Mouse (Mus musculus) midbrain, embryonic 10.5 days (tissue): ENCODE results near the gene Orm2. TPM values are rescaled to one million over a fixed set of nuclear protein-coding genes. Genes with fewer than 3 reads are reported as not detected.

Experiments used
- DNase-seq: peaks from one replicate; pipeline ENCODE4 v3.0.0-alpha.2; 2017; ENCODE audit warnings: low spot score
- H3K27ac ChIP-seq: fragments of 300-500 bp; sonication (generic); replicated peaks from 2 replicates; pipeline ENCODE4 v1.5.1; 2016; ENCODE audit warnings: mild to moderate bottlenecking
- H3K27me3 ChIP-seq: fragments of 300-500 bp; sonication (generic); 2 replicates; pipeline ENCODE4 v1.6.1; 2016; ENCODE audit warnings: low read depth, mild to moderate bottlenecking; ENCODE audit not compliant: poor library complexity, severe bottlenecking
- H3K36me3 ChIP-seq: fragments of 300-500 bp; sonication (generic); 2 replicates; pipeline ENCODE4 v1.6.1; 2016; ENCODE audit warnings: mild to moderate bottlenecking, moderate library complexity
- H3K4me1 ChIP-seq: fragments of 300-500 bp; sonication (generic); 2 replicates; pipeline ENCODE4 v1.6.1; 2016
- H3K4me3 ChIP-seq: fragments of 300-500 bp; sonication (generic); 2 replicates; pipeline ENCODE4 v1.5.1; 2016; ENCODE audit warnings: mild to moderate bottlenecking, moderate library complexity
- H3K9me3 ChIP-seq: fragments of 300-500 bp; sonication (generic); replicated peaks from 2 replicates; pipeline ENCODE4 v1.6.1; 2016; ENCODE audit warnings: mild to moderate bottlenecking
- WGBS: fragments of 180-500 bp; shearing (Covaris S2); methylation state at CpG from one replicate; pipeline ENCODE4 v1.1.7; 2016; 5-methylcytosine and 5-hydroxymethylcytosine counted together
- polyA plus RNA-seq: library from polyadenylated mRNA; unstranded; fragments of >200 nt; fragmentation: Nextera tagmentation; extraction: Ambion mirVana; gene quantifications from 2 replicates; pipeline ENCODE4 v1.2.1, GENCODE M21; 2016

The Orm2 gene
- polyA plus RNA-seq, 1 experiment from 2014 or later, result not detected

DNA sequence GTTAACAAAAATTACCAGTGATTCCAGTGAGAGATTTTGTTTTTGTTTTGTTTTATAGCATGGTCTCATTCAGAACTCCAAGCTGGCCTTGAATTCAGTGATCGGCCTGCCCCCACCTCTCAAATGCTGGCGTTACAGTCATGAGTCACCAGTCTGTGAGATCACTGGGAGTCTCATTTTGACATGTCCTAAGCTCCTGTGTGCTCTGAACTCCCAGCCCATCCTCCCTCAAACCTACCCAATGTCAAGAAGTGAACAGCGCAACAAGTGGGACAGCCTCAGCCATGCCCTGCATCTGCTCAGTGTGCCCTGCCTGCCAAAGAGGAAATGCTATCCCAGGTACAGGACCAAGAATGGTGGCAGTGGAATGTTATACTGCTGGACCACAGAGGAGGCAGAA is 23.0 kb downstream of the Orm2 start:
- peaks cover 36% of the 10 kb centered on the region for H3K4me1 ChIP-seq
- no peak overlapping the region for H3K4me3 ChIP-seq
- 0 out of 2 replicates have a peak, but pooled peaks cover 9% of the 10 kb centered on the region for H3K27me3 ChIP-seq
- DNase-seq, result no peak
- WGBS, result 89% methylated on average over 3 of the region's 3 CpGs
- H3K36me3 ChIP-seq, result peaks cover 68% of the 10 kb centered on the region
- H3K9me3 ChIP-seq, result no peaks in the 10 kb centered on the region
- H3K27ac ChIP-seq, result no peak overlapping the region

DNA sequence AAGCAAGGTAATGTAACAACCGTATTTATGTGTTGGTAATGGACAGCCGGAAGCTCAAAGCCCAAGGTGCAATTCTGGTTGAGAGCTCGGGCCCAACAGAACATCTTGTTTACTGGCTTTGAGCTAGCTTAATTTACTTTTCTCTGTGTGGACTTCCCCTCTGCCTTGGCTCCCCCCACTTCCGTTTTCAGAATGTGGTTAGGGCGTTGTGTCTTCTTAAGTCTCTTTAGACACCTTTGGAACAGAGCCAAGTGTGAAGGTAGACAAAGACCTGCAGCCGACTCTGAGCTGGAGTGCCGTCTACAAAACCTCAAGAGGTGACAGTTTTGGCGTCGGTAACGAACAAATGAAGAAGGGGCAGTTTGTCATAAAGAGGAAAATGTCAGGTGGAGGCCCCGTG is 23.5 kb downstream of the Orm2 start:
- Histone ChIP-seq H3K4me3 (no peak overlapping the region), H3K4me1 (peaks cover 41% of the 10 kb centered on the region), H3K27me3 (0 out of 2 replicates have a peak, but pooled peaks cover 10% of the 10 kb centered on the region), H3K9me3 (no peaks in the 10 kb centered on the region), H3K36me3 (peaks cover 63% of the 10 kb centered on the region), H3K27ac (no peak overlapping the region)
- no peak for DNase-seq
- 92% methylated on average over 11 of the region's 11 CpGs for WGBS

DNA sequence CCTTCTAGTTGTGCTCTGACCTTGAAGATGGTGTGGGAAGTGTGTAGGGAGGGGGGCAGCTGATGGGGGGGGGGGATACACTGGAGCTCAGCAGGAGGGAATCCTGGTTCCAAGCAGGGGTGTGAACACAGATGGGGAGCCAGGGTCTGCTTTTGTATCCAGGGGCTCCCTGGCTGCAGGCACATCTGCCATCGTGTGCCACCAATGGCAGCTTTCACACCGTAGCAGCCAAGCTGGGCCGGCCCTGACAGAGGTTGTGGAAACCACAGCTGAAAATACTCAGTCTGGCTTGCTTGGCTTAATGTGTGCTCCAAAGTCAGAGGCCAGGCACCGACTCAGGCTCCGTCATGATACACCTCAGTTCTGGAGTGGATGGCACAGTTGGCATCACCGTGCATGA is 25.8 kb downstream of the Orm2 start:
- DNase-seq, result no peak
- Histone ChIP-seq H3K36me3 (peaks cover 59% of the 10 kb centered on the region), H3K27ac (peak overlapping the region; percentile 90), H3K9me3 (no peaks in the 10 kb centered on the region), H3K27me3 (0 out of 2 replicates have a peak, but pooled peaks cover 18% of the 10 kb centered on the region), H3K4me3 (no peak overlapping the region), H3K4me1 (peaks cover 55% of the 10 kb centered on the region)
- 84% methylated on average over 6 of the region's 6 CpGs for WGBS

DNA sequence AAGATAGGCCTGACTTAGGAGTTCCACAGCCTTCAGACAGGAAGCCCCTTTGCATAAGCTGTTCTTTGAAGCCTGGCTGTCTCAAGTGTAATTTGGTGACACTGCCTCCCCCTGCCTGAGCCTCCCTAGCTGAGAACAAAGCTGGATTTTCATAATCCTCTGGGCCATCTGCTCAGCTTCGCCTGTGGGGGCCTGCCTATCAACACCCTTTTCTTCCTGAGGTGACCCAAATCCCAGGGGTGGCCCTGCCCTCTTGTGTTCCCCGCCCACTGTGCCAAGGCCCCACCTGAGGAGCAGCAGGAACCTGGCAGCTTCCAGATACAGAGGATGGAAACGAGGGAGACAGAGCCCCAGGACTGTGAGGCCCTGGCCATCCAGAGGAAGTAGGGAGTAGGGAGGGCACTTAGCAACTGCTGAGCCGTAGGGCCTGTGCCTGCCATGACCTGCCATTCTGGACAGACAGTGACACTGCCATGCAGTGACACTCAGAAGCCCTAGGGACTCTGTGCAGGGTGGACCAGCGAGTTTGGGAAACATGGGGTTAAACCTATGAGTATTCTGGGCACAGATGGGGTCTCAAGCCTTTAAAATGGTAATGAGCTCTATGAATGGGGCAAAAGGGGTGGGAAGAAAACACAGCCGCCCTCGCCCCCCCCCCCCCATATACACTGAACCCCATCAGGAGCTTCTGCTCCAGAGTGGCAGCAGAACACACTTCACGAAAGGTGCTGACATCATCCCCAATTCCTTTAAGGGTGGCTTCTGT is 27.1 kb downstream of the Orm2 start:
- H3K36me3 ChIP-seq, result peaks cover 59% of the 10 kb centered on the region
- peaks cover 55% of the 10 kb centered on the region for H3K4me1 ChIP-seq
- H3K27ac ChIP-seq, result peak overlapping the region; percentile 90
- peak; percentile 76 for DNase-seq
- H3K27me3 ChIP-seq, result 0 out of 2 replicates have a peak, but pooled peaks cover 18% of the 10 kb centered on the region
- no peaks in the 10 kb centered on the region for H3K9me3 ChIP-seq
- H3K4me3 ChIP-seq, result peak overlapping the region; percentile 28; the same call in 1 of the 2 replicates
- WGBS, result 19% methylated on average over 8 of the region's 8 CpGs

DNA sequence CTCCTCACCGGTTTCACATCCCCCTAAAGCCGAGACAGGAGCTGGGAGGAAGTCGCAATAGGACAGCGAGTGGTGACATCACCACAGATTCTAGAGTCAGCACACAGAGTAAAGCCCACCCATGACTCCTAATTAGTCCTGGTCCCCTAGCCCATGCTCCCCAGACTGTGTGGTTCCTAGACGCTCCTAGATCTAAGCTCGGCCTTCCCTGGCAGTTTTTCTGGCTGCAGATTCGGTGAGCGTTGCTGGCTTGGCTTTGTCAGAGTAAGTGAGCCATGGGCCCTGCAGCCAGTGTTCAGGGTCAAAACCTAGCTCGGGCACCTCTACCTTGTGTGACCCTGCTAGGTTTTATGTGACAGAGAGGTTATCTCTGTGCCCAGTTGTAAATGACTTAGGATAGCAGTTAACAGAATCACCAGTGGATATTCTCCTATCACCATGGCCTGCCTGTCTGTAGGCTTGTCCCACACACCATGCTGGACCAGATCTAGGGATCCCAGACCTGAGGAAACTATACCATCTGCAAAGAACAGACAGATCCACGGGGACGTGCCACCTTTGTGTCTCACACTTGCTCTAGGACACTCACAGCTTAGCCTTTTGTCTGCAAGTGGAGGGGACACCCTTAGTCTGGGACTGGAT is 27.8 kb downstream of the Orm2 start:
- WGBS, result 53% methylated on average over 11 of the region's 11 CpGs
- 0 out of 2 replicates have a peak, but pooled peaks cover 18% of the 10 kb centered on the region for H3K27me3 ChIP-seq
- no peak overlapping the region for H3K4me3 ChIP-seq
- peaks cover 64% of the 10 kb centered on the region for H3K36me3 ChIP-seq
- H3K27ac ChIP-seq, result peak overlapping the region; percentile 90
- no peak for DNase-seq
- H3K4me1 ChIP-seq, result peaks cover 55% of the 10 kb centered on the region
- no peaks in the 10 kb centered on the region for H3K9me3 ChIP-seq

DNA sequence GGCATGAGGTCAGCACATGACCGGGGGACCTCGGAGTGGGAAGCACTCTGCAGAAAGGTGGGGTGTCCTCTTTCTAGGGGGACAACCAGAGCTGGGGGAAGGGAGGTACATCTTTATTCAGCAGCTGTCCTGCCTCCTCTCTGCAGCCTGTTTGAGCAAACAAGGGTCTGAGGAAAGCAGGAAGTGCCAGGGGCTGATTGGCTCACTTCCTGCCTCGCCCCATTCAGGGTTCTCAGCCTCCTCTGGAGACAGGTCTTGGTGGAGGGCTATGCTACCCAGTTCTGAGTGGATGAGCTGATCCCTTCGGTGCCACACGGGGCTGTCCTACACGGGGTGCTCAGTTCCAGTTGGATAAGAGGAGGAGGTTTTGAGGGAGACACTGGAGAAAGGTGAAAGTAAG is 29.1 kb downstream of the Orm2 start:
- 88% methylated on average over 6 of the region's 6 CpGs for WGBS
- Histone ChIP-seq H3K9me3 (no peaks in the 10 kb centered on the region), H3K27ac (peak overlapping the region; percentile 90), H3K4me1 (peaks cover 55% of the 10 kb centered on the region), H3K4me3 (no peak overlapping the region), H3K36me3 (peaks cover 64% of the 10 kb centered on the region), H3K27me3 (0 out of 2 replicates have a peak, but pooled peaks cover 18% of the 10 kb centered on the region)
- no peak for DNase-seq

DNA sequence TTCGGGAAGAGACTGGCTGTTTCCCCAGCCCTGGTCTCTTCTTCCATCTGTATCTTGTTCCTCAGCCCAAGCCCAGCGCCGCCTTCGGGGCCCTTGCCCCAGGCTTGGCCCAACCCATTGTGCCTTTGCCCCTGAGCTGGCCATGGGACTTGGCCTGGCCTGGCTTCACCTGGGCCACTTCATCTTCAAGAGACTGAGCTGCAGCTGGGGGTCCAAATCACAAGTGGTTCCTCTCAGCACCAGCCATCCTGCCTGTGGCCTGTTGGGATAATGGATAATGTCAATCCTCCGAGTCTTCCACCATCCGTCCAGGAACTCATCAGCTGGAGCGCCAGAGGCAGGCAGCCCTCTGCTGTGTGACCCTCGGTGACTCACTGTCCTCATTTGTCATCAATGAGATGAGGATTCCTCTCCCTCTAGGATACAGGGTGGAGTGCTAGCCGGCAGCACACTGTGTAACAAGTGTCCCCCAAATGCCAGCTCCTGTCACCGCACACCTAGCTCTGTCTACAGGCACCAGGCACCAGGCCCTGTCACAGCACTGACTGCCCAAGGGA is 35.8 kb downstream of the Orm2 start:
- WGBS, result 91% methylated on average over 10 of the region's 10 CpGs
- no peaks in the 10 kb centered on the region for H3K9me3 ChIP-seq
- no peak overlapping the region for H3K4me3 ChIP-seq
- DNase-seq, result no peak
- peak overlapping the region; percentile 43; the same call in 1 of the 2 replicates for H3K27ac ChIP-seq
- H3K36me3 ChIP-seq, result peaks cover 45% of the 10 kb centered on the region
- H3K27me3 ChIP-seq, result no peaks in the 10 kb centered on the region
- H3K4me1 ChIP-seq, result peaks cover 38% of the 10 kb centered on the region

DNA sequence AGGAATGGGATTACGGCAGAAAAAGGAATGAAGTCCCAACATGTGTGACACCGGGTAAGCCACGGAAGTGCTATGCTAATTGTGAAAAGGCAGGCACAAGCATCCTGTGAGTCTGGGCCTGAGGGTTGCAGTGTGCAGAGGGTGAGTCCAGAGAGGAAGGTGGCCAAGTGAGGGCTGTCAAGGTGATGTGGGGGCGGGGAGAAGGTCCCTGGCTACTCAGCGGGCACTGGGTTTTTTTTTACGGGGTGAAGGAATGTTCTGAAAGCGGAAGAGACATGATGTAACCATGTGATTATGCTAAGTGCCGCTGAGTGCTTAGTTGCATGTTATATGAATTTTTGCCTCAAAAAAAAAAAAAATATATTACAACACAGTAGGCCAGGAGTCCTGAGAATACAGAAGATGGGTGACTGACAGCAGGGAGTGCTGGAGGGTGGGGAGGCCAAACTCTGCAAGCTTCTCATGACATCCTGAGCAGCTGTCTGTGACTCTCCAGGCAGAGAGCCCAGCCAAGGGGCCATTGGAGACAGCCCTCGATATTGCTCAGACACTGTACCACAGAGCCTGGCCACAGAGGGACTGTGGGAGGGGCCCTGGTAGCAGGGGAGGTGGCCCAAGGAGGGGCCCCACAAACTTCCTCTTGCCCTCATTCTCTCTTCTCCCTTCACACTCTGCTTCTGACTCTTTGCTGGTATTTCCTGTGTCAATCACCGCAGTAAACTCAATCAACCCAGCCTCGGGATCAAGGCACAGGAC is 36.8 kb downstream of the Orm2 start:
- Histone ChIP-seq H3K36me3 (peaks cover 35% of the 10 kb centered on the region), H3K27me3 (no peaks in the 10 kb centered on the region), H3K9me3 (no peaks in the 10 kb centered on the region), H3K4me3 (no peak overlapping the region), H3K4me1 (peaks cover 48% of the 10 kb centered on the region), H3K27ac (peak overlapping the region; percentile 73)
- DNase-seq, result no peak
- WGBS, result 81% methylated on average over 11 of the region's 11 CpGs

DNA sequence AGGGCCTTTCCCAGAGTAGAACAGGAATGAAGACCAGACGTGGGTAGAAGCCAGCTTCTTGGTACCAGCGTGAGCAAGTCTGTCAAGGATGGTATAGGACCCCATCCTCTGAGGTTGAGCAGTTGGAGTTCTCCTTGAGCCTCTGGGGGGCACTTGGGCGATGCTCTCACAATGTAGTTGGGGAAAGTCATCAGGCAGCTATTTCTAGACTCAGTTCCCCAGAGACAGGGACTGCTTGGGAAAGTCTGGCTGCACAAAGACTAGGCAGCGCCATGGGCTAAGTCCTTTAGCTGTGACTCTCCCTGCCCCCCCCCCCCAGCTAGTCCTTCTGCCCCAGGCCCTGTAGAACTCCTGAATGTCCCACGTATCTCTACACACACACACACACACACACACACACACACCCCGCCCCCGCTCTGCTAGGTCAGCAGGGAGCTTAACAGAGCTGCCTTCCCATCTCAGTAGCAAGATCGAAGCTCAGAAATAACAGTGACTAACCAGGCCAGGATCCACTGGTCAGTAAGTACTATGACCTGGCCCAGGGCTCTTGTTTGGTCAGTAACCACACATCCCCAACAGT is 37.5 kb downstream of the Orm2 start:
- peaks cover 28% of the 10 kb centered on the region for H3K36me3 ChIP-seq
- WGBS, result 70% methylated on average over 8 of the region's 8 CpGs
- no peak for DNase-seq
- H3K27me3 ChIP-seq, result no peaks in the 10 kb centered on the region
- H3K4me3 ChIP-seq, result no peak overlapping the region
- H3K27ac ChIP-seq, result peak overlapping the region; percentile 73
- H3K9me3 ChIP-seq, result no peaks in the 10 kb centered on the region
- H3K4me1 ChIP-seq, result peaks cover 56% of the 10 kb centered on the region

DNA sequence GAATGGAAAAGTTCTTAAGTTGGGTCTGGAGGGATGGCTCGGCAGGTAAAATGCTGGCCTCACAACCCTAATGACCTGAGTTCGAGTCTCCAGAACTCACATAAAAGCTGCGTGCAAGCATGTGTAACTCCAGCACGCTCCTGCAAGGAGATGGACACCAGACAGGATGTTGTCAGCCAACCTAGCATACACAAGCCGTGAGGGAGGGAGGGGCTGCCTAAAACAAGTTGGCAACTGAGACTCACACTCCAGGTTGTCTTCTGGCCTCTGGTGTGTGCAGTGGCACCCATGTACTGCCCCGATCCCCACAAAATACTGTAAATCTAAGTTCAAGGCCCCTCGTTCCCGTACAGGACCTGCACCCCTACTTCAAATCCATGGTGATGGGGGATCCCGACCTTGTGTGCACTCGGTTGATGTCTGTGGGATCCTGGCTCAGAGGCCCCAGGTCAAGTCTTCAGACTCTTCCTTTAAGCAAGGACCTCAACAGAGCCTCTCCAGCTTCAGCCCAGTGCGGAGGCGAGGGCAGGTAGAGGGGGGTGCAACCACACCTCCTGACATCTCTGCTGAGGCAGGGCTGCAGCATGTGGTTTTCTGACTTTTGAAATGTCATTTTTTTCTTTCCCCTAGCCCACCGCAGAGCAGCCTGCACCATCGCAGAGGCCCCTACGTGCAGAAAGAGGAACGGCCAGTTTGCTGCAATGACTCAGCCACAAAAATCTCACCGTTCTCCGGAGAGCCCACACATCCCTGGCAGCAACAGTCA is 38.5 kb downstream of the Orm2 start:
- no peak overlapping the region for H3K4me3 ChIP-seq
- no peak overlapping the region; the same call in 1 of the 2 replicates for H3K27ac ChIP-seq
- H3K9me3 ChIP-seq, result no peaks in the 10 kb centered on the region
- DNase-seq, result no peak
- H3K36me3 ChIP-seq, result peaks cover 18% of the 10 kb centered on the region
- 92% methylated on average over 18 of the region's 18 CpGs for WGBS
- H3K4me1 ChIP-seq, result peaks cover 65% of the 10 kb centered on the region
- H3K27me3 ChIP-seq, result no peaks in the 10 kb centered on the region

DNA sequence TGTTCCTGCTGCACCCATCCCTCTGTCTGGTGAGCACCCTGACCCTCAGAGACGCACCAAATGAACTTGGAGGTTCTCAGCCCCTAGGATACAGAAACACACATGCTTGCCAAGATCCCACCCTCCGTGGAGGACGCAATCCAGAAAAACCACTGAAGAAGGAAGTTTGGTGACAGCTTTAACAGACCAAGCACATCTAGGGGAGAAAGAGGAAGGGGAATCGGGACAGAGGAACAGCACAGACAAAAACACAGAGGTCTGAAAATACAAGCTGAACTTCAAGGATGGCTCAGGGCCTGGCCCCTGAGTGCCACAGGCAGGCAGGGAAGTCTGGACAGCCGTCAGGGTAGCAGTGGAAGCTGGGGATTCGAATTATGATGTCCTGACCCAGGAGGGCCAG is 39.4 kb downstream of the Orm2 start:
- Histone ChIP-seq H3K9me3 (no peaks in the 10 kb centered on the region), H3K36me3 (peaks cover 9% of the 10 kb centered on the region), H3K27ac (peak overlapping the region; percentile 89; the same call in 1 of the 2 replicates), H3K4me1 (peaks cover 73% of the 10 kb centered on the region), H3K27me3 (no peaks in the 10 kb centered on the region), H3K4me3 (no peak overlapping the region)
- no peak for DNase-seq
- WGBS, result 88% methylated on average over 6 of the region's 6 CpGs
